Mouse (Mus musculus) heart, postnatal 0 days (tissue): ENCODE data around the gene Krtap1-3.

ENCODE experiments used
- CTCF ChIP-seq: IDR thresholded peaks from 2 replicates; pipeline ENCODE4 v1.5.1; 2016; ENCODE audit warnings: antibody characterized with exemption, control low read depth, low read depth
- EP300 ChIP-seq: IDR thresholded peaks from 2 replicates; pipeline ENCODE4 v1.6.1; 2016; ENCODE audit warnings: antibody characterized with exemption, low read depth

DNA sequence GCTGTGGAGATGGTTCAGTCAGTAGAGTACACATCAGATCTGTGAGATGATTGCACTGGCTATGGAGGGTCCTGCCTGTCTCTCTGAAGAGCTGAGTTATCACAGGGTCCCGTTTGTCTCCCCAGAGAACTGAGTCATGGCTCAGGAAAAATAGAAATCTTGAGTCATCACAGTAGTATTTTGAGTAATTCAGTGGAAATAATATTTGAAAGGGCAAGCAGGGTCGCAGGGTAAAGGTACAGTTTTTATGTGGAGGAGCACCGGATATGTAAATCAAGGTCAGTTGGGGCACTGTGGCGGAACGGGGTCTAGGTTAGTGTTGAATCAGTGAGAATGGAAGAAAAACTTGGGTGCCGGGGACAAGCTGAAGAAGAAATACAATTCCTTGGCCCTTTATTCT is 28.6 kb downstream of the Krtap1-3 start:
- TF ChIP-seq CTCF, result no peak
- TF ChIP-seq EP300, result no peak
